Mouse (Mus musculus): ENCODE results near the gene Lrrc18. TPM values are rescaled to one million over a fixed set of nuclear protein-coding genes. Genes with fewer than 3 reads are reported as not detected.
A peak's percentile ranks its signal among the peaks of the same experiment; 100 is the strongest.

The Lrrc18 gene
- 0.15 and 0.25 TPM in 2 replicates for polyA plus RNA-seq (2014; fragmentation: Nextera tagmentation; extraction: Ambion mirVana)

- no peaks in the 10 kb centered on the region for H3K9me3 ChIP-seq (ENCODE audit: low read depth, low read length)
- DNase-seq (no peak), ATAC-seq (ENCODE audit: insufficient read depth) (no peak)
- peaks cover 3% of the 10 kb centered on the region; the same call in 1 of the 2 replicates for H3K4me1 ChIP-seq (ENCODE audit: insufficient read depth)
- H3K27ac ChIP-seq (ENCODE audit: low read depth): no peak within 1 kb of the TSS
- 90% methylated on average over 2 of the region's 2 CpGs for WGBS
- no peaks in the 10 kb centered on the region for H3K36me3 ChIP-seq (ENCODE audit: insufficient read depth)
- no peak within 1 kb of the TSS for H3K4me2 ChIP-seq
- no peak within 1 kb of the TSS for H3K9ac ChIP-seq
- no peaks in the 10 kb centered on the region for H3K27me3 ChIP-seq (ENCODE audit: insufficient read depth, low read length)
- no peak for TF ChIP-seq CTCF (IDR thresholded peaks at IDR 0.05; ENCODE audit: low read depth)
- H3K4me3 ChIP-seq (ENCODE audit: low read depth, low read length): no peak within 1 kb of the TSS
Measured at GRCm38 (mm10) chr14:32991082-32991481, at the start of gene Lrrc18. Gene Lrrc18, plus strand, starts transcription at chr14:32991382.

- no peaks in the 10 kb centered on the region for H3K36me3 ChIP-seq (ENCODE audit: insufficient read depth)
- TF ChIP-seq CTCF (IDR thresholded peaks at IDR 0.05; ENCODE audit: low read depth): no peak
- H3K4me3 ChIP-seq (ENCODE audit: low read depth, low read length): no peak overlapping the region
- no peak overlapping the region for H3K27ac ChIP-seq (ENCODE audit: low read depth)
- H3K9ac ChIP-seq: no peak overlapping the region
- H3K4me2 ChIP-seq: no peak overlapping the region
- ATAC-seq (ENCODE audit: insufficient read depth) (no peak), DNase-seq (no peak)
- H3K4me1 ChIP-seq (ENCODE audit: insufficient read depth): peaks cover 3% of the 10 kb centered on the region; the same call in 1 of the 2 replicates
- H3K27me3 ChIP-seq (ENCODE audit: insufficient read depth, low read length): no peaks in the 10 kb centered on the region
- H3K9me3 ChIP-seq (ENCODE audit: low read depth, low read length): no peaks in the 10 kb centered on the region
- 92% methylated on average over 2 of the region's 2 CpGs for WGBS
Measured at GRCm38 (mm10) chr14:32947512-32947911, 43.7 kb upstream of the Lrrc18 start.

- peak; percentile 90 for ATAC-seq (ENCODE audit: insufficient read depth)
- peak overlapping the region; percentile 73; the same call in 1 of the 2 replicates for H3K27ac ChIP-seq (ENCODE audit: low read depth)
- DNase-seq: peak; percentile 93
Measured at GRCm38 (mm10) chr14:32950312-32951301, 40.6 kb upstream of the Lrrc18 start.

GRCm38 (mm10) chr14:32956486-32956885, 34.7 kb upstream of the Lrrc18 start:
- Histone ChIP-seq H3K4me1 (ENCODE audit: insufficient read depth) (peaks cover 9% of the 10 kb centered on the region; the same call in 1 of the 2 replicates), H3K27ac (ENCODE audit: low read depth) (0 out of 2 replicates have a peak overlapping the region, but pooled peaks have one; percentile 42)
- peak; percentile 91 for DNase-seq

More at GRCm38 (mm10) chr14:32950312-32951301, 40.6 kb upstream of the Lrrc18 start:
- H3K9ac ChIP-seq: no peak overlapping the region
- TF ChIP-seq CTCF (IDR thresholded peaks at IDR 0.05; ENCODE audit: low read depth): no peak; the same call in 1 of the 2 replicates
- no peaks in the 10 kb centered on the region for H3K27me3 ChIP-seq (ENCODE audit: insufficient read depth, low read length)
- no peaks in the 10 kb centered on the region for H3K36me3 ChIP-seq (ENCODE audit: insufficient read depth)
- H3K4me1 ChIP-seq (ENCODE audit: insufficient read depth): peaks cover 3% of the 10 kb centered on the region; the same call in 1 of the 2 replicates
- WGBS: 34% methylated on average over 20 of the region's 20 CpGs
- no peaks in the 10 kb centered on the region for H3K9me3 ChIP-seq (ENCODE audit: low read depth, low read length)
- H3K4me2 ChIP-seq: 0 out of 2 replicates have a peak overlapping the region, but pooled peaks have one; percentile 2
- H3K4me3 ChIP-seq (ENCODE audit: low read depth, low read length): no peak overlapping the region

GRCm38 (mm10) chr14:32958671-32959070, 32.5 kb upstream of the Lrrc18 start:
- H3K4me3 ChIP-seq (ENCODE audit: low read depth, low read length): no peak overlapping the region
- peaks cover 15% of the 10 kb centered on the region for H3K4me1 ChIP-seq (ENCODE audit: insufficient read depth)
- no peaks in the 10 kb centered on the region for H3K36me3 ChIP-seq (ENCODE audit: insufficient read depth)
- H3K9me3 ChIP-seq (ENCODE audit: low read depth, low read length): no peaks in the 10 kb centered on the region
- WGBS: 23% methylated on average over 8 of the region's 8 CpGs
- H3K27ac ChIP-seq (ENCODE audit: low read depth): no peak overlapping the region
- ATAC-seq (ENCODE audit: insufficient read depth): no peak
- no peaks in the 10 kb centered on the region for H3K27me3 ChIP-seq (ENCODE audit: insufficient read depth, low read length)
- peak; percentile 46 for DNase-seq
- no peak overlapping the region for H3K9ac ChIP-seq
- TF ChIP-seq CTCF (IDR thresholded peaks at IDR 0.05; ENCODE audit: low read depth): no peak
- H3K4me2 ChIP-seq: no peak overlapping the region

More at GRCm38 (mm10) chr14:32956486-32956885, 34.7 kb upstream of the Lrrc18 start:
- H3K9me3 ChIP-seq (ENCODE audit: low read depth, low read length): no peaks in the 10 kb centered on the region
- no peaks in the 10 kb centered on the region for H3K27me3 ChIP-seq (ENCODE audit: insufficient read depth, low read length)
- H3K4me2 ChIP-seq: no peak overlapping the region
- peak; percentile 94 for ATAC-seq (ENCODE audit: insufficient read depth)
- no peak for TF ChIP-seq CTCF (IDR thresholded peaks at IDR 0.05; ENCODE audit: low read depth)
- no peaks in the 10 kb centered on the region for H3K36me3 ChIP-seq (ENCODE audit: insufficient read depth)
- no peak overlapping the region for H3K4me3 ChIP-seq (ENCODE audit: low read depth, low read length)
- H3K9ac ChIP-seq: no peak overlapping the region
- 14% methylated on average over 8 of the region's 8 CpGs for WGBS

- H3K9me3 ChIP-seq (ENCODE audit: low read depth, low read length): no peaks in the 10 kb centered on the region
- H3K9ac ChIP-seq: no peak overlapping the region
- H3K27ac ChIP-seq (ENCODE audit: low read depth): no peak overlapping the region
- H3K4me1 ChIP-seq (ENCODE audit: insufficient read depth): peaks cover 15% of the 10 kb centered on the region
- WGBS: 39% methylated on average over 5 of the region's 5 CpGs
- no peaks in the 10 kb centered on the region for H3K27me3 ChIP-seq (ENCODE audit: insufficient read depth, low read length)
- peak; percentile 87 for DNase-seq
- H3K36me3 ChIP-seq (ENCODE audit: insufficient read depth): no peaks in the 10 kb centered on the region
- H3K4me3 ChIP-seq (ENCODE audit: low read depth, low read length): no peak overlapping the region
- no peak for ATAC-seq (ENCODE audit: insufficient read depth)
- no peak overlapping the region for H3K4me2 ChIP-seq
- peak; percentile 90 for TF ChIP-seq CTCF (IDR thresholded peaks at IDR 0.05; ENCODE audit: low read depth)
Measured at GRCm38 (mm10) chr14:32960481-32960880, 30.7 kb upstream of the Lrrc18 start.

GRCm38 (mm10) chr14:32964742-32965141, 26.4 kb upstream of the Lrrc18 start:
- H3K4me3 ChIP-seq (ENCODE audit: low read depth, low read length): no peak overlapping the region
- no peak overlapping the region for H3K9ac ChIP-seq
- H3K27ac ChIP-seq (ENCODE audit: low read depth): no peak overlapping the region
- no peaks in the 10 kb centered on the region for H3K27me3 ChIP-seq (ENCODE audit: insufficient read depth, low read length)
- no peaks in the 10 kb centered on the region for H3K36me3 ChIP-seq (ENCODE audit: insufficient read depth)
- no peak for DNase-seq
- H3K4me1 ChIP-seq (ENCODE audit: insufficient read depth): peaks cover 7% of the 10 kb centered on the region
- H3K4me2 ChIP-seq: no peak overlapping the region
- no peaks in the 10 kb centered on the region for H3K9me3 ChIP-seq (ENCODE audit: low read depth, low read length)
- ATAC-seq (ENCODE audit: insufficient read depth): no peak
- TF ChIP-seq CTCF (IDR thresholded peaks at IDR 0.05; ENCODE audit: low read depth): no peak
- 62% methylated on average over 10 of the region's 10 CpGs for WGBS

All from lung, embryonic 14.5 days (tissue).